Mouse (Mus musculus) brown adipose tissue, adult 24 weeks (tissue): ENCODE data around the gene Gstk1. TPM values are rescaled to one million over a fixed set of nuclear protein-coding genes. Genes with fewer than 3 reads are reported as not detected.

Source experiments
- polyA plus RNA-seq: library from polyadenylated mRNA; stranded (reverse); fragments of >200 nt; gene quantifications from 2 replicates; pipeline ENCODE4 v1.2.4, GENCODE M21; 2012; ENCODE audit not compliant: missing spikeins, insufficient read depth, insufficient read length

Gene Gstk1
- polyA plus RNA-seq, 1 experiment = 117 TPM

Other genes with a start within 250 kb of the Gstk1 start
- gene Sva, start 207.5 kb upstream of the Gstk1 start, polyA plus RNA-seq = not detected in 2 replicates
- not detected in 2 replicates for gene Tas2r139, start 105.0 kb upstream of the Gstk1 start, polyA plus RNA-seq
- gene Tas2r144, start 30.6 kb upstream of the Gstk1 start, polyA plus RNA-seq = not detected in 2 replicates
- gene Tmem139, start 16.0 kb downstream of the Gstk1 start, polyA plus RNA-seq = 1.2 and 1.7 TPM in 2 replicates
- 3.7 and 7.1 TPM in 2 replicates for gene Casp2, start 19.1 kb downstream of the Gstk1 start, polyA plus RNA-seq
- gene Clcn1, start 40.8 kb downstream of the Gstk1 start, polyA plus RNA-seq = 0.79 and 2.3 TPM in 2 replicates
- gene Fam131b, start 78.7 kb downstream of the Gstk1 start, polyA plus RNA-seq = not detected in 2 replicates
- 16.2 and 22.0 TPM in 2 replicates for gene Zyx, start 103.7 kb downstream of the Gstk1 start, polyA plus RNA-seq
- not detected in 2 replicates for gene Epha1, start 127.3 kb downstream of the Gstk1 start, polyA plus RNA-seq
- gene Tas2r143, start 154.3 kb downstream of the Gstk1 start, polyA plus RNA-seq = not detected in 2 replicates
- not detected in 2 replicates for gene Tas2r135, start 159.5 kb downstream of the Gstk1 start, polyA plus RNA-seq
- gene Tas2r126, start 188.6 kb downstream of the Gstk1 start, polyA plus RNA-seq = not detected in 2 replicates
- gene Olfr458, start 219.3 kb downstream of the Gstk1 start, polyA plus RNA-seq = not detected in 2 replicates
- gene Olfr457, start 230.4 kb downstream of the Gstk1 start, polyA plus RNA-seq = not detected in 2 replicates
- gene Olfr456, start 241.3 kb downstream of the Gstk1 start, polyA plus RNA-seq = not detected in 2 replicates